Mouse (Mus musculus) cerebellum, postnatal 36 days (tissue): ENCODE data around the gene 1700008O03Rik.

Source experiments
- DNase-seq, 2 experiments: peaks; one replicate each; pipeline ENCODE4 v3.0.0; 2021 to 2022; ENCODE audit warnings: mixed read lengths in 2 of 2

The 1700008O03Rik gene

DNA sequence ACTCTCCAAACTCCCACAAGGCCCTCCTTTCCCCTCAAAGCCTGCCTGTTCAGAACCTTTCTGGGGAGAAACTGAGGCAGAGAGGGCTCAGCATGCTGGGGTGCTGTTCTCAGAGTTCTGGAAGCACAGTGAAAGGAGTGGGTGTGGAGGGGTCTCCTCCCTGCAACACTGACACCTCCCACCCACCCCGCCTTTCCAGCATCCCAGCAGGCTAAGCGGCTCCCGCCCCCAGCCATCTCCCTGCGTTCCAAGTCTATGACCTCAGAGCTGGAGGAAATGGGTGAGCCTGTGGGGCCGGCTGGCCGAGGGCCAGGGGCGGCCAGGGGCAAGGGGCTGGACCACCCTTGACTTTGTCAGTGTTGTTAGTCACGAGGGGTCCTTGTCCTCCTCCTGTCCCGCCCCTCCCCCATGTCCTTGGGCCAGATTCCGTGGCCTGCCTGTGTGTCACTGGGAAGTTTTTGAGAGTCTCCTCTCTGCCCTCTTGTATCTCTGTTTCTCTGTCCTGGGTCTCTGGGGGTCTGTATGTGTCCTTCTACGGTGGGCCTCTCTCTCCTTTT, 42.1 kb downstream of the 1700008O03Rik start:
- DNase-seq: no peak

DNA sequence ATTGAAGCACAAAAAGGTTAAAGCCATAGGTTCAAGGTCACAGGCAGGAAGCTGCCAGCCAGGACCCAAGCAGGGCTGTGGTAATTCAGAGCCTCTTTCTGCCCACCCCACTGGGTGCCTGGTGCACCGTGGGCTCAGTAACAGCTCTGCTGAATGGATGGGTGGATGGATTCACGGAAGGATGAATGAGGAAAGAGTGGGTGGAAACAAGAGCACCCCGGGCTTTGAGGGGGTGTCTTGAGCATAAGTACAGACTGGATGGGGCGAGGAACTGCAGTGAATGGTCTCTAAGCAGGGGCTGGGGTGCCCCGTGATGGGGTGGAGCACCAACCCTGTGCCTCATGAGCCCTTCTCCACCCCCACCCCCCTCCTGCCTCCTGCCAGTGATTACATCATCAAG, 43.9 kb downstream of the 1700008O03Rik start:
- no peak for DNase-seq

DNA sequence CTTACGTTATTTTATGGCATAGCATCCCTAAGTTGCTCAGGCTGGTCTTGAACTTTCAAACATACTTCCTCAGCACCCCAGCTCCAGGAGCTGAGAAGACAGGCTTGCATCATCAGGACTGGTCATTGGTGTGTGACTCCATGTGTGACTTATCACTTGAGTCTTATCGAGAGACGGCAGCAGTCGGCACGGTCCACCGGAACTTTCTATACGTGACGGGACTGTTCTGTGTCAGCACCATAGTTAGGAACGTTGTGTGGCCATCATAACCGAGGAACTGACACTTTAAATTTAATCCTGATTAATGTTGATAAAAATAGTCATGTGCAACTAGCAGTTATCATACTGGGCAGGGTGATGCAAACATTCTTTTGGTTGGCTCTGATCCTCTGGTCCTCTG, 44.5 kb downstream of the 1700008O03Rik start:
- no peak for DNase-seq

DNA sequence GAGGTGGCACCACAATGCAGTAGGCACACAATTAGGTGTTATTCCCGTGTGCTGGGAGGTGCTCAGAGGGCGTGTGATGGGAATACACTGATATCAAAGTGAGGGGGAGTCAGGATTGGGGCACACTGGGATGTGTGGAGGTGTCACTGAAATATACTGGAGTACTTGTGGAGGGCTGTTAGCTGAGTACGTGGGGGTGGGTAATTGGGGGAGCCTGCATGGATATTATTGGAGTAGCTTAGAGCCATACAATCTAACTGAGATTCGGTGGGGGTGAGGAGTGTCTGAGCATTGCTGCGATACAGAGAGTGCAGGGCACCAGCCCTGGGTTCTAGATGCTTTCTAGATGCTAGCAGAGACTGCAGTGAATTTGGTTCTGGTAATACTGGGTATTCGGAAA, 45.4 kb downstream of the 1700008O03Rik start:
- DNase-seq: no peak

DNA sequence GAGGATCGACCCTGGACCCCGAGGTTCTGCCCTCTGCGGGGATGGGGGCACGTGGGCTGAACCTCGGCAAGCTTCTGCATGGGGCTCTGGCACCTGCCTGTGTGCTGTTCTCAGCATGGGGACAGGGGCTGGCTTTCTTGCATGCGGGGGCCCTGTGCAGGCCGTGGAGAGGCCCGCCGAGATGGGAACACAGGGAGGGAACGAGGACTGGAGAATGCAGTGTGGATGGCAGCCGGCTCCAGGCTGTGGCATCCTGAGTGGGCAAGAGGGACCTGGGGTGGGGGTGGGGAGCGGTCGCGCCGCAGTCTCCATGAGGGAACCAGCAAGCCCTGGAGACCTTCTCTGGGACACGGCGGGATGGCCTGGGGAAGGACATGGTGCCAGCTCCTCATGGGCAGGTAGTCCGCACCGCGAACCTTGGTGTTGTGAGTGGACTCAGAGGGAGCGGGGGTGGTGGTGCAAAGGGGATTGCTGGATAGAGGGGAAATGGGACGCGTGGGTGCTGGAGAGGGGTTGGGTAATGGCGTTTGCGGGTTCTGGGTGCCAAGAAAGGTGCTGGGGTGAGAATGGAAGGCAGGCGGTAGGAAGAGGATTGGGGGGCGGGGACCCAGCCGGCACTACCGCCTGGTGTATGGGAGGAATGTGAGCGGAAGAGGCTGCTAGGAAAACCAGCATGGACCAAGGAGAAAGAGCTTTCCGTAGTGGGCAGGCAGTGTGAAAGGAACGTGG, 48.3 kb downstream of the 1700008O03Rik start:
- peak in 1 of 2 experiments; percentile 36 for DNase-seq

DNA sequence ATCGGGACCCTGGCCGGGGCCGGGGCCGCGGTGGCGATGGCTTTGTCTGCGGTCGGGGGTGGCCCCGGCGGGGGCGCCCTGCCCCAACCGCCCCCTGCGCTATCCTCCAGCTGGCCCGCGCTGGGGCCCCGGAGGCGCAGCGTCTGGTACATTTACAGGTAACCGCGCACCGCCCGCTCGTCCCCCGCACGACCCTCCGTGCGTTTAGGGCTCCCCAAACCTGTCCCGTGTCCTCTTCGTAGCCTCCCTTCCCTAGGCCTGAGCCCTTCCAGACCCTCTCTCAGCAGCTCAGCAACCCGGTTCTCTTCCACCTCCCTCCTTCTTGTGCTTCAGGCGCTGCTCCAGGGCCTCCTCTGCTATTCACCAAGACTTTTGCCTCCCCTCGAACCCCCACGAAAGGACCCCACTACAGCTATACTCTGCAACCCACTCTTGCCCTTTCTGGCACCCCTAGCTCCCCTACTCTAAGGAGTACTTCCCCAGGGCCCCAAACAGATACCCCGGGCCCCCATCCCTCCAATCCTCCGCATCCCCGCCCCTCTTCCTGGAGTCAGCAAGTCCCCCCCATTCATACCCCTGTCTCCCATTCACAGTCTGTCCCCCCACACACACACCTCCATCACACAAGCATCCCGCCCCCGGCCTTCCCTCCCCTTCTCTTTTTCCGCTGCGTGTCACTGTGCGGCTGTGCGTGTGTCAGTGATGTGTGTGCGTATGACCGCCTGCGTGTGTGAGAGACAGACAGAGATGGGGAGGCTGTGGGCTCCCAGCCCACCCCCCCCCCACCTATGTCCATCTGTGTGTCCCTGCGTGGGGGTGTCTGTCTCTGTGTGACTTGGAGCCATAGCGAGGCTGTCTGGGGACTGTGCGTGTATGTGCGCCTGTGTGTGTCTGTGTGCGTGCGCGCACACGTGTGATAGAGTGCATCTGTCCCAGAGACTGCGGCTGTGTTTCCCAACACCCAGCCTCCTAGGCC, 49.3 kb downstream of the 1700008O03Rik start:
- DNase-seq: peak; percentile 65 to 72

DNA sequence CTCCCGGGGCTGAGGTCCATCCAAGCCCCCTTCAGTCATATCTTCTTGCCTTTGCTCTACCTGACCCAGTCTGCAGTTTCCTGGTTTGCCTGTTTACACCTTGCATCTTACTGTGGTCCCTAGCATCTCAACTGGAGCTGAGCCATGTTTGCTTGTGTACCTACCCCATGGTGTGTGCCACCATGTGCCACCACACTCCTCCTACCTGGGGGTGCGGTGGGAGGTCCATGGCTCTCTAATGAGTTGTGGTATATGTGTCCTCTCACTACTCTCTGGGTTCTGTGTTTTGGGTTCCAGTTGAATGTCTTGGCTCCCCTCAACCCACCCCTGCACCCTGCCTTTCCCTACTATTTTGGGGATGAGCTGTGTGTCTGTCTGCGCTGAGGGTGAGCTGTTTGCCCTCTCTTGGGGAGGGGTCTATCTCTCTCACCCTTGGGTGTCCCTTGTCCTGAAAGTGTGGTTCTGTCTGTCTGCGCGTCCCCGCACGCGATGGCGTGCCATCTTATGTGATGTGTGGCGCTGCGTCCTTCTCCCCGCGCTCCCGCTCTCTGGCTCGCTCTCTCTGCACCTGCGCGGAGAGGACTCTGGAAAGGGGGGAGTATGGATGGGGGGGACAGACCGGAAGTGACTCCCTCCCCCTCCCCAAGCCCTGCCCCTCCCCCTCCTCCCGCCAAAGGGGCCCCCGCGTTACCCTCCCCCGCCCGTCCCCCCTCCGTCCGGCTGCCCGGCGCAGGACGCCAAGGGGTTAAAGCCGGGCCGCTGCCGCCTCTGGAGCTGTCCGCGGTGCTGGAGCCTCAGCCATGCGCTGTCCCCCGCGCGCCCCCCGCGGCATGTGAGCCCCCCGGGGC, 50.4 kb downstream of the 1700008O03Rik start:
- peak; percentile 68 to 74 for DNase-seq

DNA sequence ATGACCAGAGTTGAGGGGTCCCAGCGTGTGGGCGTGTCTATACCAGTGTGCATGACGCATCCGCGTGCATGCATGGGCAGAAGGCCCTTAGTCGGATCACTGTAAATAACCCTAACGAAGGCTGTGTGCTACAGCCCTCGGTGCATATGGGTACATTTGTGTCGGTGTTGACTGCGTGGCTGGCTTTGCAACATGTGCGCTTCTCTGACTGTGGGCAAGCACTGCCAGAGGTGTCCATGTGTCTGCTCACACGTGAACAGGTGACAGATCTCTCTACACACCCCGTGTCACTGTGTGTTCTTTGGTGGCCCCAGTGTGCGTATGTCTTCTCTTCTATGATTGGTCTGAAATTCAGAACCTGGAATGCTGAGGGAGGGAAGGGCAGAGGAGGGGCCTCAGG, 51.5 kb downstream of the 1700008O03Rik start:
- no peak for DNase-seq

DNA sequence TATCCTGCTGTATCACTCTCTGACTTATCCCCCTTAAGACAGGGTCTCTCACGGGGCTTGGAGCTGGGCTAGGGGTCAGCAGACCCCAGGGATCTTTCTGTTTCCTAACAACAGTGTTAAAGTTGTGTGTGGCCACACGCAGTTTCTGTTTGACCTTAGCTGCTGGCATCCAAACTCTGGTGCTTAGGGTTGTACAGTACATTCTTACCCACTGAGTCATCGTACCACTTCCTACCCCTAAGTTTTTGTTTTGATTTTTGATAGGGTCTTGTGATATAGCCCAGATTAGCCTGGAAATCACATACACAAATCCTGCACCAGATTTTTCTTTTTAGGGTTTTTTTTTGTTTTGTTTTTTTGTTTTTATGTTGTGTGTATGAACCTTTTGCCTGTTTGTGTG, 53.3 kb downstream of the 1700008O03Rik start:
- no peak for DNase-seq

DNA sequence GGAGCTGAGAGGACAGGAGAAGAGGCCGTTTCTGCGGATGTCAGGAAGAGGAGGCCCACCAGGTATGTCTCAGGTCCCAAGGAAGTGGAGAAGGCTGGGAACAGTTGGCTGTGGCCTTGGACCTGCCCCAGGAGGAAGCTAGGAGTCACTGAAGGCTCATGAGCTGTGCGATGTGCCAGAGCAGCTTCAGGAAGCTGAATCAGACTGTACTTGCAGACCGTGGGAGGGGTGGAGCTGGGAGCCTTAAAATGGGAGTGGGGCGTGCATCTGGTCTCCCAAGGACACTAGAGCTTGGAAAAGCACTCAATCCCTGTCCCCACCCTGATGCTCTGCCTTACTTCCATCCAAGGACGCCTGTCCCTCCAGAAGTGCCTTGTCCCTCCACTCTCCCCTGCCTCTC, 59.0 kb downstream of the 1700008O03Rik start:
- DNase-seq: no peak

DNA sequence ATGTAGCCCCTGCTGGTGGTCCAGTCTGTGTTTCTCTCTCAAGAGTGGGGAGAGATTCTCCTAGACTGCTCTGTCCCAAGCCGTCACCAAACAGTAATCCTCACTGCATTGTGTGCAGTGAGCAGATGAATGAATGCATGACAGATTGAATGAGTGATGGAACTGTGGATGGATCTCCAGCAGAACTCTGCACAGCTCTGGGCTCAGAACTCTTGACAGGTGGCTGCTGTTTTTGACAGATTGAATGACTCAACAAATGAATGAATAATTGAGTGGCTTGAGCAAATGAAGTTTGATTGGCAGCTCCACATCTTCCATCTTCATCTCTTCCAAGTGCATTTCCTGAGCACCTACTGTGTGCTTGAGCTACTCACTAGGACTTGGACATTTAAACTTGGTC, 63.3 kb downstream of the 1700008O03Rik start:
- no peak for DNase-seq

DNA sequence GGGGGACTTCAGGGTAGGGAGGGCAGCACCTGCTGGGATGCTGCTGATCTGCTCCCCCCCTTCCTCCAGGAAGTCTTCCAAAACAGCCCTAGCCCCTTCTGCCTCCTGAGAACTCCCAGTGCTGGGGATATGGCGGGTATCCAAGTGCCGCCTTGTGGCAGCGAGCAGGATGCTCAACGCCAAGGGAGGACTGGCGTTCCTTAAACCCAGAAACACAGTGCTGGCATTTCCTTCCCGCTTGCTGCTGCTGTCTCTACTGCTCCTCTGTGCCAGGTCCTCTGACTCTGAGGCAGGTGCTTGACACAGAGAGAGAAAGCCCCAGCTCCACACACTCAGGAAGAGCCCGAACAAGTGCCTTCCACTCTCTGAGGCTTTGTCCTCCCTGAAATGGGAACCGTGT, 64.7 kb downstream of the 1700008O03Rik start:
- peak; percentile 75 to 77 for DNase-seq

DNA sequence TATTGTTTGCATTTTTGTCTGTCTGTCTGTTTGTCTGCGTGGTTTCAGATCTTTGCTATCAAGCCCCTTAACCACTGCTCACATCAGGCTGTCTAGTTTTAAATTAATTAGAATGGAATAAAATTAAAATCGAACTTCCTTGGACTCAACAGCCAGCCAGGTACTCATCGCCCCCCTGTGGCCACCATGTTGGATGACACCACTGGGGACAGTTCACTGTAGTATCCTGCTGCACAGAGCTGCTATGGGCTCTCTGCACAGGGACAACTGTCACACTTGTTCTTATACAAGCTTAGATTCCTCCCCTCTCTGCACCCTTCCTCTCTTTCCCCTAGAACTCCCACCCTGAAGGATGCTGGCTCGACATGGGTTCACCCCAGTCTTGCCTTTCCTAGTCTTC, 67.7 kb downstream of the 1700008O03Rik start:
- peak; percentile 49 to 56 for DNase-seq

DNA sequence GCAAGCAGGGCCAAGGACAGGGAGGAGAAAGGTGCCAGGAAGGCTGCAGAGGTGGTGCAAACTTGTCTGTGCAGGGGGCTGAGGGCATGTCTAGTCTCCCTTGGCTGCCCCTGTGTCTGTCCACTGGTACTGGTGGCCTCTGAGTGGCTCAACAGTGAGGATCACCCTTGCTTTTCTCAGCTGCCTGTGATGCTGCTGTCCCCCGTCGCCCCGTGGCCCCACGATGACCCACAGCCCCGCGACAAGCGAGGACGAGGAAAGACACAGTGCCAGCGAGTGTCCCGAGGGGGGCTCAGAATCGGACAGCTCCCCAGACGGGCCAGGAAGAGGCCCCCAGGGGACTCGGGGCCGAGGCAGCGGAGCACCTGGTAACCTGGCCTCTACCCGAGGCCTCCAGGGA, 73.1 kb downstream of the 1700008O03Rik start:
- DNase-seq: no peak

DNA sequence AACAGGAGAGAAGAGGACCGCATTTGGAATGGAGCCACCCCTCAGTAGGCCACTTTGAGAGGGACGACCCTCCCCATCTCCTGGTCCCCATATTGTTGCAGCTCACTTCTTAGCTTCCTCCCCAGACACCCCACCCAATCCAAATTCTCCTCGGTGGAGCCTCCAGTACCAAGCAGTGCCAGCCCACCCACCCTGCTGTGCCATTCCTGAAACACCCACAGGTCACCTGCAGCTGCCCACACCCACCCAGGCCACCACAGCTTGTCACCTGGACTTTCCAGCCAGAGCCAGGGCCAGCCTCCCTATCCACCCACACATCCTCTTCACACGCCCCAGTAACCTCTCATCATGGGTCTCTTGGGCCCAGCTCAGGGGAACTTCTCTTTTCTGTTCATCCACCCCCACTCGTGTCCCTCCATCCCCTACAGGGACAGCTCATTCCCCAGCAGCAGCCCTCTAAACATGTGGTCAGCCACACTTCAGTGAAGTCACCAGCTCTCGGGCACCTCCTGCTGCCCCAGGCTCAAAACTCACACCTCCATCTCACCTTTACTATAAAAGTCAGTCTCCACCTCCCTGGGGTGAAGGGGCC, 73.8 kb downstream of the 1700008O03Rik start:
- DNase-seq: no peak

DNA sequence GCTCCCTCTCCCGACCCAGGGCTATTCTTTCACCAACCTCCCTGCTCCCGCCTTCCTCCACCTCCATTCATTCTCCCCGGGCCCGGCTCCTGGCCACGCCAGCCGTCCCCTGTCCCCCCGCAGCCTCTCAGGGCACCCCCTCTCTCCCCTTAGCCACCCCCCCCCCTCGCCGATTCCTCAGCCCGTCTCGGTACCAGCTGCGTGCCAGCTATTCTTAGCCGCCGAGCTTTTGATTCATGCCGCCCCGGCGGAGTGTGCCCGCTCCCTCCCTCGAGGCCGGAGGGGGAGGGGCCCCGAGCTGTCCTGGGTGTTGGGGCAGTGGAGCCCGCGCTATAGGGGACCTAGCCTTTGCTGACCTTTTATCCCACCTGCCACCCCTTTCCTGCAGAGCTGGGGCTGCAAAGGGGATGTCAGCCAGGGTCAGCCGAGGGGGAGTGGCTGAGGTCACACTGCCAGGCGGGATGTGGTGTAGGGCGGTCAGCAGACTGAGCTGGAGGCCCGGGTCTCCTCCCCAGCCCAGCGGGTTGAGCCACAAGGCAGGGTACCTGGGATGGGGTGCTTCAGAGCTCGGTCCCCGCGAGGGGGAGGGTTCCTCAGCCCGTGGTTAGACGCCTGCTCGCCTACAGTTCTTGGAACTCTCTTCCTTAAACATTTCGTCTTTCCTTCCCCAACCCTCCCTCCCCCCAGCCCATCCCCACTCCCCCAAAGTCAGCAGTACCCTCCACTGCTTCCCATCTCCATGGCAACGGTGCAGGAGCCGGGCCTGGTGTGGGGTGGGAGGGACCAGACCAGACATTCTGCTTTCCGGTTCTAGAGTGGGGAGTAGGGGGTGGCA, 74.5 kb downstream of the 1700008O03Rik start:
- peak in 1 of 2 experiments; percentile 37 for DNase-seq

DNA sequence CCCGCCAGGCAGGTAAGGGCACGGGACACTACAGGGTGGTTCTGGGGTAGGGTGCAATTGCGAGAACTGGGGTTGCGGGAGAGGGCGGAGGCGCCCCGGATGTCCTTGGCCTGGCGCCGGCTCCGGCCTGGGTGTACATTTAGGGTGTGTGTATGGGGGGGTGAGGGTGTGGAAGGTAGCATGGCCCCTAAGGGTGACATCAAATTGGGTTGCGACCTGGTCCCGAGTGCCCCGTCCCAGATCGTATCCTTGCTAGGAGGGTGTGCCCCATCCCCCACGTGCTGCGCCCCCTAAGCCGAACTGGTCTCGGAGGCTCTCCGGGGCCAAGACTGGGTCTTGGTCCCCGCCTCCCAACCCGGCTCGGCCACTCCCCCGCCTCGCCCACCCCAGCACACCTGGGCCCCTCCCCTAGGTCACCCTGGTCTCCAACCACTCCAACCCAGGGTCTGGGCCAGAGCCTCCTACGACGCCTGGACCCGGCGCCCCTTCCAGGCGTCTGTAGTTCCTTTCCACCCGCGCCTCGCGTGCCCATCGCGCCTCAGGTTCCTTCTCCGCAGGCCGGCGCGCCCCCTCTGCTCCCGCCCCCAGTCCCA, 75.2 kb downstream of the 1700008O03Rik start:
- no peak for DNase-seq
